Mouse (Mus musculus): ENCODE results near the gene Myzap. TPM values are rescaled to one million over a fixed set of nuclear protein-coding genes. Genes with fewer than 3 reads are reported as not detected.

Myzap gene
- total RNA-seq, 2 experiments from 2014 or later, result 11.1 to 14.1 TPM

DNA sequence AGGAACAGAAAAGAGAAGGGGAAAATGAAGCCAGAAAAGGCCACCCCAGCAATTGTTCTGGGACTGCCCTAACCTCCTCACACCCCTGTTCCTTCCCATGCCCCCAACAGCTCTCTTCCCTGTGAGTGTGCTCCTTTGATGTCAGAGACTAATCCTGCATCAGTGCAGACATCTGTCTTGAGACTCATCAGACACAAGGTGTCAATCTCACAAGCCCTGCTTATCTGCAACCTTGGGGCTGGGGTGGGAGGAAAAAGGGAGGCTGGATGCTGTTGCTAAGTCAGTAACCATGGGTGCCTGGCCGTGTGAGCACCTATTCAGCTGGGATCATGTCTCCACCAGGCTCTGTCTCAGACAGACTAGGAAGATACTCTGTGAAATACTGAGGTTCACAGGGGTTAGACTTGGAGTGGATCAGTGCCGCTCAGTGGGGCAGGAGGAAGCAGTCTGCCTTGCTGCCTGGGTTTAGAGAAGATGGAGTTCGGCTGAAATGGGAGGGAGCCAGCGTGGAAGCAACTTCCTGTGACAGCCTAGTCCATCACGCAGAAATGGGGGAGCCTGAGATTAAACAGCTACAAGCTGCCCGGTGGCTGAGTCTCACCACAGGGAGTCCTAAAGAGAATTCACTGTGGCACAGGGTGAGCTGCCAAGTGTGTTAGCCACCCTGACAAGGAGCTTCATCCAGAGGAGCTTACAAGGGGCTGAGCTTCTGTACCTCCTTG lies 12.9 kb upstream of the Myzap start:
- no peak for DNase-seq

DNA sequence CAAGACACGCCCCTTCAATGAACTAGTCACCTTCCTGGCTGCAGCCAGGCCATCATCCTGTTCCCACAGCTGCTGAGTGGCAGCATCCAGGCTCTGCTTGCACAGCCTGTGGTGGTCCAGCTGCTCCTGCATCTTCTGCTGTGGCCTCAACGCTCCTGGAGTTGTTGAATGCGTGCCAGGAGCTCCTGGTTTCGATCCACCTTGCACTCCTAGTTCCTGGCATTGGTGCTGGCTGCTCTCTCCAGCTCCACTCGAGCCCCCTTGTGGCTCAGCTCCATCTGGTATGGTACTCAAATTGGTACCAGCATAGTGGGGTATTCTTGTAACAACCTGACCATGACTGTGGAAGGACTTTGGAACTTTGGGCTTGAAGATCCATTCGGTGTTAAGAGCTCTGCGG lies 7.7 kb upstream of the Myzap start:
- DNase-seq, result no peak

DNA sequence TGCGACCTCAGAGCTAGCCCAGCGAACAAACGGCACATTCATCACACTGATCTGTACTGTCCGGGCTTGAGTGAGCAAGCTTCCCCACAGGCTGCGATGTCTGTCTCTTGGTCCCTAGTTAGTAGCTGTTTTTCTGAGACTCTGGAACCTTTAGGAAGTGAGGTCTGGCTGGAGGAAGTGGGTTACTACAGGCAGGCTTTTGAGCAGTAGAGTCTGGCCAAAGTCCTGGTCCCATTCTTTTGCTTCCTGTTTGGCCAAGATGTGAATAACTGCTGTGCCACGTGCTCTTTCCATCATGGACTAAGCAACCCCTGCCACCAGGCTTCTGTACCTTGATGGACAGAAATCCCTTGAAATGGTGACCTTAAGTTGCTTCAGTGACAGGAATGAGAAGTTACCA lies 4.7 kb upstream of the Myzap start:
- DNase-seq, result no peak

DNA sequence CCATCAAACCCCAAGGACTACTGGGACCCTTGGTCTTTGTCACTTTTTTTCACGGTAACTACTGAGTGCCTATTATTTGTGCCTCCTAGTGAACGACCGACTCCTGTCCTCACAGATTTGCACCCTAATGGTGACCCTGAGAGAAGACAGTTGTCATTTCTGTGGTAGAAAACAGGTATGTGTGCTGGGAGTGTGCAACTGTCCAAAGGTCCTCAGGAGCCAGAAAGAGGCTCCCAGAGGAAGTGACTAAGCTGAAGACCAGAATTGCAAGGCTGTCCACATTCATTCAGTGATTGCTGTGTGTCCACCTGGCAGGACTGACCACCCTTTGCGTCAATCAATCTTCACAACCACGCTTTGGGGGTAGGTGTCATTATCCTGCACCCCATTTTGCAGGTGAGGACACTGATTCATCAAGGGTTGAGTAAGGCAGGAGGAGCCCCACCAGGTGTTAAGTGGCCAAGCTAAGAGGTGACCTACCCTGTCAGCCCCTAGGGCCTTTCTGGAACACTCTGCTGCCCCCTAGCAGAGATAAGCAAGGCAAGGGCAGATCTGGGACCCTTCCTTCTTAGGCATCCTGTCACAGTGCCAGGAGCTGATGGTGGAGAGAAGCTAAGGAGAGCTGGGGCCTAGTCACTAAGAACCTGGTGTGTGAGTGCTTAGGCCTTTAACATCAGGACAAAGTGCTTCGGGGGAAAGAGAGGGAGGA lies 571 bp upstream of the Myzap start:
- DNase-seq, result no peak

- DNase-seq, result no peak
These were observed 1.1 kb downstream of the Myzap start for GRCm38 (mm10) chr9:71591106-71591505.

DNA sequence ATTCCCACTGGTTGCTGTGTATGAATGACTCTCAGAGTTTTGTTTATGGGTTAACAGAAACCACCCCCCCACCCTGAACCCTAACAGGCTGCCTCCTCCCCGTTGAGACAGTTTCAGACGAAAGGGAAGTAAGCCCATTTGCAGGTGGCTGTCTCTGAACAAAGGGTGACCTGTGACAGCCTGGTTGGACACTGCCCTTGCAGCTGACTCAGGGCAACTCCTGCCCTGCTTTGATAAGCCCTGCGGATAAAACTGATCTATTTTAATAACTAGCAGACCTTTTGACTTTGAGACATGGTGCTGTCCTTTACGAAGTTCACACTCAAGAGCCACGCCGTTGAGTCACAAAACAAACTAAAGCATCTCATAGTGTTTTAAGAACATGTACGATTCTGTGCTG lies 2.4 kb downstream of the Myzap start:
- no peak for DNase-seq

GRCm38 (mm10) chr9:71588930-71589592 lies 3.1 kb downstream of the Myzap start:
- DNase-seq, result no peak

DNA sequence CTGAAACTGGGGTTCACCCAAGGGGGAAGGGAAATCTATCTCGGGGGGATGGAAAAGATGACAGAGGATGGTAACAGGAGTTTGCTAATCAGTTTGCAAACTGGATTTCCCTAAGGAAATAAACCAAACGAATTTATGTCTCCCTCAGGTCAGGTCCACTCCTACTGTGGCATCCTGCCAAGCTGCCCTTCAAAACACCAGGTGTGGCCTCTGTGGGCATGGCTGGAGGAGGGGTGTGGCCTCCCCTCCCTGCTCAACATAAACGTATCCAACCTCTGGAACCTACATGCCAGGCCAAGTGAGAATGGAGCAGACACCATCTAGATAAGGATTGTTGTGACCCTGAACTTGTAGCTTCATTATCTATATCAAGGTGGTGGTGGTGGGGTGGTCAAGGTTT lies 5.8 kb downstream of the Myzap start:
- no peak for DNase-seq

GRCm38 (mm10) chr9:71582771-71583170 lies 9.4 kb downstream of the Myzap start:
- no peak for DNase-seq

DNA sequence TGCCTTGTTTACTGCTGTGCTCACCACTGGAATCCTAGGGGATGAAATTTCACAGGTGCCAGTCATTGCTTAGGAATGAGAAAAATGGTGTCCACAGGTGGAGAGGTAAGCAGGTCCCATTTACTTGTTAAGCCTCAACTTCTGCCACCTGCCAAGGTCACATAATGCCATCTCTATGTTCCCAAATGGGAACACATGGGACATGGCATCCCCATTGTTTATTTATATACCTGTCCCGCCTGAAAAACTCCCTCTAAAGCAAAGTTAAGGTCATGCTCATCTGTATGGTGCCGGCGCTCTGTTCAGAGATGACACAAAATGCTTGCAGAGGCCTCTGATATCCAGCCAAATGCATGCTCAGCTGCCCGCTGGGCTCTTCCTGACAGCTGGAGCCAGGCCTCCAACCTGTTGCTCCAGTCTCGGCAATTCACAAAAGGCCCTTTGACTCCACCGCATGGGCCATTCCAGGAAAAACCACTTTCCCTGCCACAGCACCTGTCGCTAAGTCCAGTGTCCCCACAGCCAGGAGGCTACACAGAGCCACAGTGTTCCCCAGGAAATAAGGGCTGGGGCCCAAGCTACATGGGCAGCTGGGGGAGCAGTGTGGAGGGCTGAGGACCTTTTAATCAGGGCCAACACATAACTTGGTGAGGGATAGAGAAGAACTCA lies 13.1 kb downstream of the Myzap start:
- peak; percentile 26 for DNase-seq

DNA sequence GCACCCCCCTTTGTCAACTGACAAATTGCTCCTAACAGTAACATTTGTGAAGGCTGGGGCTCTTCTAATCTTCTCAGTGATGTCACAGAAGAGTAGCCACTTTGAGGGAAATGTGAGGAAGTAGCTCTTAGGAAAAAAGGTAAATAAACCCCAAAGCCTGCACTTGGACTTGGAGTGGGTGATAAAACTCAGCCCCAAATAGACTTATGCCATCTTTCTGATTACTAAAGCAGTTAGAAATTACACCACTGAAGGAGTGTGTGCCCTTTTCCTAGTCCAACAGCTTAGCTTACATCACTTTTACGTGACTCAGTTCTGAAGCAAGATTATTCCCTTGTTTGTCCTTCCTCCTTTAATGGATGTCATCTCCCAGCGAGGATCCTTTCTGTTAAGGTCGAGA lies 17.7 kb downstream of the Myzap start:
- DNase-seq, result no peak

DNA sequence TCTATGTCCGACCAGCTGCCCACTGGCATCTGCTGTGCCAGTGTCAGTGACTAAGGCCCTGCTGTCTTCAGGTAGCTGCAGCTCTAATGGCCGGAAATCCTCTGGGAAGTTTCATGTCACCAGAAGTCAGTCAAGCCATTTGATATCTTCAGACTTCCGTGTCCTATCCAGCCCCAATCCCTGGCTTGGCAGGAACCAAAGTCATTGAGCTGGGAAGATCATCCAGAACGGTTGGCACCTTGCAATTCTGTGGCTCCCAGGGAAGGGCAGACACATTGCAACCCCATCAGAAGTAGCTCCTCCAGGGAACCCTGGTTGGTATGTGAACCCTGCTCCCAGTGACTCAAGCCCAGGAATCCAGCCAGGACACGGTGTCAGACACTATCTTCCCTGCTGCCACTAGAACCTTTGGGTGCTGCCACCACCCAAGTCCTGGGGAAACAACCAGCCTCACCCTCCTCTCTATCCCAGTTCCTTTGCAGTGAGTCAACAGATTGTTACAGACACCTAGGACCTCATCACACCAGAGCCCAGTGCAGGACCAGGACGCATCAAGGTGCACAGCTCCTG lies 18.3 kb downstream of the Myzap start:
- no peak for DNase-seq

- peak; percentile 16 for DNase-seq
These were observed 21.0 kb downstream of the Myzap start for GRCm38 (mm10) chr9:71571150-71571633.

DNA sequence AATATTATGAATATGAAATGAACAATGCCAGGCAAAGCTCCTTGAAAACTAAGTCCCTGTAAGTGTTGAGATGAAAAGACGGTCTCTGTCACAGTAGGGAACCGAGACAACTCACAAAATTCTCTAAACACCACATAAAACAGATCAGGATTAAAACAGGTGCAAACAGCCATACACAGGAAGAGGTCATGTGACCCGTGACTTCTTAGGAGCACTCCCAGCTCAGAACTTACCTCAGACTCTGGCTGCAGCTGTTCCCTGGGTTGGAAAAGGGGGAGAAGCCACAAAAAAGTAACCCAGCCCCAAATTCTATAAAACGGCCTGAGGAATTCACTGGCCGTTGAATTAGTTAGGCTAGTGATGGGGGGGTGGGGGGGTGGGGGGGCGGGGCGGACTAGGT lies 22.0 kb downstream of the Myzap start:
- no peak for DNase-seq

- DNase-seq, result no peak
These were observed 23.7 kb downstream of the Myzap start for GRCm38 (mm10) chr9:71568323-71568942.

GRCm38 (mm10) chr9:71567391-71567790 lies 24.8 kb downstream of the Myzap start:
- DNase-seq, result no peak

DNA sequence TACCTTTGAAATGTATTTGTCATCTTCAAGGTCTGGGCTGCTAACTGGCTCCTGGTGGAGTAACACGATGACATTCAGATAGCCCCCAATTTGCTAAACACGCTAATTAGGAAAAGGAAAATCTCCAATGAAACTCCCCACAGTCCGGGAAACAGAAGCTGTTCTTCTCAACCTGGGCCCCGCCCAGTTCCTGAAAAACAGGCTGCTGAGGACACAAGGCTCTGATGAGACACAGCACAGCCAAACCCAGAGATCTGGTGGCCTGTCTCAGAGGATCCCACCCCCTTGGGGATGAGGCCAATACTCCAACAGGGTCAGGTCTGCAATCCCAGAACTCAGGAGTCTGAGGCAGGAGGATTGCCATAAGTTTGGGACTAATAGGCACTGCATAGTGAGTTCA lies 25.4 kb downstream of the Myzap start:
- DNase-seq, result no peak

DNA sequence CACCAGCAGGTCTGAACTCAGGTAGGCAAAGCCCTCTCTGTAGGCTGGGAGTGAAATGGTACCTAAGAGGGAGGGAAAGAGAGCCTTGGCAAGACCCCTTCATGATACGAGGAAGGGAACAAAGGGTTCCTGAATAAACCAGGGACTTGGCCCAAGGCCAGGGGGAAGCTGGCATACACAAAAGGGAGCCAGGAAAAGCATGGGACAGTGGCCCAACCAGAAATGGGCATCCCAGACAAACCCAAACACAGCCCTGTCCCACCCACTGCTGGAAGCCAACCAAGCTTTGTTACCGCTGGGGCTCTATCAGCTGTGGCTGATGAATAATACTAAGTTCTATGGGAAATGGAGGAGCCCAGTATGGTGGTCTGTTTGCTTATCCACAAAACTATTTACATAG lies 34.4 kb downstream of the Myzap start:
- DNase-seq, result peak; percentile 45

DNA sequence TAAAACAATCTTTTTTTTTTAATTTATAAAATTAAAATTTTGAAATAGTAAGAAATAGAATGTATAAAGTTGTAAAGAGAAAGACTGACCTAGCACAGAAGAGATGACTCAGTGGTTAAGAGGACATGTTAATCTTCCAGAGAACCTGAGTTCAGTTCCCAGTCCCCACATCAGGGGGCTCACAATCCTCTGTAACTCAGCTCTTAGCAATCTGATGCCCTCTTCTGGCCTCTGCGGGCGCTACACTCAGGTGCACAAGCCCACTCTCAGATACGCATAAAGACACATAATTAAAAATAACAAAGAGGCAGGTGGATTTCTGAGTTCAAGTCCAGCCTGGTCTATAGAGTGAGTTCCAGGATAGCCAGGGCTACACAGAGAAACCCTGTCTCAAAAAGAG lies 38.2 kb downstream of the Myzap start:
- DNase-seq, result no peak

- DNase-seq, result no peak
These were observed 42.0 kb downstream of the Myzap start for GRCm38 (mm10) chr9:71550176-71550575.

DNA sequence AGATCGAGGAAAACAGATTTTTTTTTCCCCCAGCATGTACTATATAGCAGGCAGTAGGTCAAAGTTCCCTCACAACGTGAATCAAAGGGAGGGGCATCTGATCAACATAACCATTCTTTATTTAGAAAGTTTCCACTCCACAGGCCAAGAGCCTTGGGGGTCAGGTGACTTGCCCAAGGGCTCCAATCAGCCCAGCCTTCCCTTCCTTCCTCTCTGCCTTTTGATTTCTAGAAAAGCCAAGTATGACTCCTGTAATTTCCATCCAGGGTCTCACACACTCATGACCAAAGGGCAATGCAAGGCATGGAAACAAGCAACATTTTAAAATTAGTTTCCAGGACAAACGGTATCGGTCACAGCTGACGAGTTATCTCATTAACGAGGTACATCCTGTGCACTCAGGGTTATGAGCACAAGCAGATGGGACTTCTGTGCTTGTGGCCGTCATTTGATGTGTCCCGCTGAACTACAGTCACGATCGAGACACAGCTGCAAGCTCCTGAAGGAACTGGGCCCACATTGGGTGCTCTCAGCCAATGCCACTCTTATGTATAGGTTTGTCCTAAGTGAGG lies 44.4 kb downstream of the Myzap start:
- DNase-seq, result no peak

DNA sequence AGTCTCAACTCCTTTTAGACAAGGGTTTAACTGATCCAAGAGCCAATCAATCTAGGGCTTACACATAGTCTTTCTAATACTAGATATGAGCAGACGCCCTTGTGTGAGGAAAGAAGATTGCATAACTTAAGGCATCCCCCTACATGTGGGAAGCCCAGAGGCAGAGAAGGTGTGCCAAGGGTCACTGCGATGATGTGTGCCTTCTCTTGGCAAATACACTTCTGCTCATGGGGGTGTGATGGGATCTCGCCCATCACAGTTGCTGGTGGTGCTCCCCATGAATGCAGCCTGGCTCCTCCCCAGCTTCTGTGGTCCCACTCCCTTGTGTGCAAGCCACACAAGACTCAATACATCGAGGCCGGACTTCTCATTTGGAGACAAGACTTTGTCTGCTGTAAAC lies 47.3 kb downstream of the Myzap start:
- DNase-seq, result no peak
